Mouse (Mus musculus) limb, embryonic 14.5 days (tissue): Measurements from ENCODE around the gene Smim22. TPM values are rescaled to one million over a fixed set of nuclear protein-coding genes. Genes with fewer than 3 reads are reported as not detected.

Source experiments
- ATAC-seq: fragments of 200-750 bp; cut with Nextera tagmentation; 2 replicates; pipeline ENCODE4 v1.8.0; 2017; ENCODE audit warnings: low read depth, moderate number of reproducible peaks, moderate TSS enrichment; ENCODE audit not compliant: low FRiP score
- DNase-seq: peaks from one replicate; pipeline ENCODE4 v3.0.0-alpha.2; 2015; ENCODE audit warnings: low spot score
- H3K27ac ChIP-seq: fragments of 300-500 bp; sonication (generic); replicated peaks from 2 replicates; pipeline ENCODE4 v1.5.1; 2014; ENCODE audit warnings: low read depth, mild to moderate bottlenecking, low read length, moderate library complexity, mixed read lengths
- H3K27me3 ChIP-seq: fragments of 300-500 bp; sonication (generic); 2 replicates; pipeline ENCODE4 v1.6.1; 2014; ENCODE audit warnings: low read length, mixed read lengths; ENCODE audit not compliant: control insufficient read depth, insufficient read depth
- H3K36me3 ChIP-seq: fragments of 300-500 bp; sonication (generic); 2 replicates; pipeline ENCODE4 v1.6.1; 2014; ENCODE audit warnings: mild to moderate bottlenecking, low read length, moderate library complexity, mixed read lengths; ENCODE audit not compliant: control insufficient read depth, insufficient read depth
- H3K4me1 ChIP-seq: fragments of 300-500 bp; sonication (generic); 2 replicates; pipeline ENCODE4 v1.6.1; 2014; ENCODE audit warnings: antibody characterized with exemption, low read length, mixed read lengths; ENCODE audit not compliant: control insufficient read depth, insufficient read depth
- H3K4me2 ChIP-seq: fragments of 300-500 bp; sonication (generic); replicated peaks from 2 replicates; pipeline ENCODE4 v1.6.1; 2014; ENCODE audit warnings: low read depth, mild to moderate bottlenecking, low read length, moderate library complexity; ENCODE audit not compliant: severe bottlenecking
- H3K4me3 ChIP-seq: fragments of 300-500 bp; sonication (generic); replicated peaks from 2 replicates; pipeline ENCODE4 v1.5.1; 2014; ENCODE audit warnings: low read length
- H3K9ac ChIP-seq: fragments of 300-500 bp; sonication (generic); 2 replicates; pipeline ENCODE4 v1.6.1; 2014; ENCODE audit warnings: mild to moderate bottlenecking, low read depth, low read length, moderate library complexity; ENCODE audit not compliant: severe bottlenecking
- H3K9me3 ChIP-seq: fragments of 300-500 bp; sonication (generic); 2 replicates; pipeline ENCODE4 v1.6.1; 2016; ENCODE audit warnings: low read length; ENCODE audit not compliant: control insufficient read depth
- POLR2A ChIP-seq: fragments of 200-500 bp; IDR thresholded peaks from 2 replicates; pipeline ENCODE4 v1.8.0; 2012; ENCODE audit warnings: inconsistent platforms, mild to moderate bottlenecking, moderate library complexity, borderline replicate concordance; ENCODE audit not compliant: insufficient read depth, insufficient read length; ENCODE audit errors: extremely low read depth
- WGBS: fragments of 180-500 bp; shearing (Covaris S2); extraction: QIAGEN DNeasy Blood & Tissue Kit; methylation state at CpG from one replicate; pipeline ENCODE4 v1.1.7; 2014; 5-methylcytosine and 5-hydroxymethylcytosine counted together
- polyA plus RNA-seq, 2 experiments: library from polyadenylated mRNA; depleted of rRNA in 1 of 2; stranded (reverse) in 1 of 2; unstranded in 1 of 2; fragments of >200 nt; fragmentation: Nextera tagmentation in 1 of 2; extraction: Ambion mirVana in 1 of 2; gene quantifications; 2 replicates each; pipeline versions ENCODE4 v1.2.1 to v1.2.3; 2012 to 2014

Smim22 gene
- polyA plus RNA-seq, 2 experiments: 2.9 to 4.5 TPM

DNA sequence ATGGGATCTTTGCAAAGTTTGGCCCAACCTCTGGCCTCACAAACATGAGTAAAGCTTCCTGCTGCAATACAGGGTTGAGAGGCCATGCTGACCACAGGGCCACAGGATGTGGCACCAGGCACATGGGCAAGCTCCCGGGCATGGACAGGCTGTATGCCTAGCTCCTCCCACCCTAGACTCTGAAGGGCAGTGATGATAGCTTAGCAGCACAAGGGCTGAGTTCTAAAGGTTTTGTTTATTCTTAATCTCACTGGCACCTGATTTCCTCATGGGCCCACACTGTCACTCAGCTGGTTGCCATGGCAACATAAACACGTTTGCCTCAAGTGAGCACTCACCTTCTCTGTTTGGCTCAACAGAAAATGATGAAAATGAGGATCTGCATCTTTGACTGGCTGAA lies 22.8 kb downstream of the Smim22 start:
- WGBS: 75% methylated on average over 2 of the region's 2 CpGs
- DNase-seq: no peak

GRCm38 (mm10) chr16:5035591-5035990 lies 28.5 kb downstream of the Smim22 start:
- no peaks in the 10 kb centered on the region for H3K9me3 ChIP-seq
- DNase-seq (no peak), ATAC-seq (no peak)
- H3K4me3 ChIP-seq: no peak overlapping the region
- no peak overlapping the region for H3K9ac ChIP-seq
- H3K36me3 ChIP-seq: peaks cover 98% of the 10 kb centered on the region
- no peaks in the 10 kb centered on the region for H3K27me3 ChIP-seq
- H3K4me1 ChIP-seq: no peaks in the 10 kb centered on the region
- H3K4me2 ChIP-seq: no peak overlapping the region
- no peak for TF ChIP-seq POLR2A
- no peak overlapping the region for H3K27ac ChIP-seq
- WGBS: 99% methylated on average over 3 of the region's 3 CpGs

More for the DNA sequence above, 22.8 kb downstream of the Smim22 start:
- Histone ChIP-seq H3K27me3 (no peaks in the 10 kb centered on the region), H3K9ac (no peak overlapping the region), H3K4me3 (no peak overlapping the region), H3K4me1 (no peaks in the 10 kb centered on the region), H3K4me2 (no peak overlapping the region), H3K27ac (no peak overlapping the region), H3K9me3 (no peaks in the 10 kb centered on the region), H3K36me3 (peaks cover 96% of the 10 kb centered on the region)
- no peak for ATAC-seq
- no peak for TF ChIP-seq POLR2A

GRCm38 (mm10) chr16:5036649-5037234 lies 29.7 kb downstream of the Smim22 start:
- Histone ChIP-seq H3K4me1 (no peaks in the 10 kb centered on the region), H3K4me3 (no peak overlapping the region), H3K9me3 (no peaks in the 10 kb centered on the region), H3K9ac (no peak overlapping the region), H3K36me3 (peaks cover 98% of the 10 kb centered on the region), H3K4me2 (no peak overlapping the region), H3K27me3 (no peaks in the 10 kb centered on the region), H3K27ac (no peak overlapping the region)
- TF ChIP-seq POLR2A: no peak
- DNase-seq (no peak), ATAC-seq (no peak)
- 86% methylated on average over 5 of the region's 5 CpGs for WGBS

- peaks cover 10% of the 10 kb centered on the region for H3K4me1 ChIP-seq
- no peak overlapping the region for H3K27ac ChIP-seq
- H3K9ac ChIP-seq: no peak overlapping the region
- no peak for ATAC-seq
- no peak for TF ChIP-seq POLR2A
- H3K4me2 ChIP-seq: no peak overlapping the region
- H3K27me3 ChIP-seq: no peaks in the 10 kb centered on the region
- H3K4me3 ChIP-seq: no peak overlapping the region
- H3K9me3 ChIP-seq: no peaks in the 10 kb centered on the region
- WGBS: 93% methylated on average over 3 of the region's 3 CpGs
- peaks cover 71% of the 10 kb centered on the region for H3K36me3 ChIP-seq
- DNase-seq: no peak
Measured at GRCm38 (mm10) chr16:5045322-5045721, 38.2 kb downstream of the Smim22 start.

GRCm38 (mm10) chr16:5049182-5049773 lies 42.2 kb downstream of the Smim22 start:
- DNase-seq: peak; percentile 13
- peaks cover 43% of the 10 kb centered on the region for H3K36me3 ChIP-seq

More at GRCm38 (mm10) chr16:5049182-5049773, 42.2 kb downstream of the Smim22 start:
- H3K9ac ChIP-seq: peak overlapping the region; percentile 86
- ATAC-seq: peak; percentile 48
- peak overlapping the region; percentile 79 for H3K27ac ChIP-seq
- TF ChIP-seq POLR2A: peak; percentile 82; the same call in 1 of the 2 replicates
- 0% methylated on average over 32 of the region's 38 CpGs for WGBS
- peaks cover 17% of the 10 kb centered on the region for H3K4me1 ChIP-seq
- no peaks in the 10 kb centered on the region for H3K9me3 ChIP-seq
- peak overlapping the region; percentile 76 for H3K4me2 ChIP-seq
- H3K27me3 ChIP-seq: no peaks in the 10 kb centered on the region
- H3K4me3 ChIP-seq: peak overlapping the region; percentile 99
